Mouse (Mus musculus): Measurements from ENCODE around the gene Prn.

DNA sequence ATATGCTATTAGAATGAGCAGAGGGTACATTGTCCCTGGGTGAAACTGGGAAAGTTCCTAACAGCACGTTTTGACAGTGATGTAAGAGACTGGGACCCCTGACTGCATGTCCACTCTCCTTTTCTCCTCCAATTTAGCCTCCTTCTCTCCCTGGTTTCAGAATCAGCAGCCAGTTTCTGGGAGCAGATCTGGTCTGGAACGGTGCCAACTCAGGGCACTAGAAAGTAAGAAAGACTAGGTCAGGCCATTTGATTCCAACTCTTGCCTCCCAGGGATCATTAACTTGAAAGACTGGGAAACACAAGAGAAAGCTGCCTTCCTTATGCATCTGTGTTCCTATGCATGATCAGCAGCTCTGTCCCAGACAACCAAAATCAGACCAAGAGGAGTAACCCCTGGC lies 42.7 kb downstream of the Prn start:
- TF ChIP-seq POLR2A (IDR thresholded peaks at IDR 0.05; ENCODE audit: low read depth, low read length) = no peak
- TF ChIP-seq CTCF (IDR thresholded peaks at IDR 0.05; ENCODE audit: extremely low read depth, insufficient read depth, insufficient read length, insufficient replicate concordance) = no peak

All from spleen, adult 2 months (tissue).